Mouse (Mus musculus) liver, embryonic 14.5 days (tissue): Measurements from ENCODE around the gene Zscan2. TPM values are rescaled to one million over a fixed set of nuclear protein-coding genes. Genes with fewer than 3 reads are reported as not detected.
"Not testable (repeated sequence)": the region's sequence is repeated elsewhere in the genome, so short reads cannot be mapped to it uniquely, and the experiment has no call there.

ENCODE experiments used
- ATAC-seq: fragments of 200-750 bp; cut with Nextera tagmentation; 2 replicates; pipeline ENCODE4 v1.8.0; 2017; ENCODE audit warnings: moderate number of reproducible peaks, mild to moderate bottlenecking, moderate library complexity; ENCODE audit not compliant: insufficient read depth
- DNase-seq, 3 experiments: peaks; one replicate each; pipeline ENCODE4 v3.0.0-alpha.2; 2012 to 2013; ENCODE audit warnings: low read depth in 3 of 3, low spot score in 3 of 3
- H3K27ac ChIP-seq: fragments of 300-500 bp; sonication (generic); 2 replicates; pipeline ENCODE4 v1.5.1; 2014; ENCODE audit warnings: moderate library complexity, mild to moderate bottlenecking, control low read depth, inconsistent platforms
- H3K27me3 ChIP-seq: fragments of 300-500 bp; sonication (generic); 2 replicates; pipeline ENCODE4 v1.6.1; 2014; ENCODE audit warnings: mild to moderate bottlenecking, low read length, moderate library complexity; ENCODE audit not compliant: control insufficient read depth, insufficient read depth
- H3K36me3 ChIP-seq: fragments of 300-500 bp; sonication (generic); replicated peaks from 2 replicates; pipeline ENCODE4 v1.6.1; 2014; ENCODE audit warnings: low read depth; ENCODE audit not compliant: control insufficient read depth, insufficient read depth
- H3K4me1 ChIP-seq, 2 experiments: fragments of 200-500 bp in 1 of 2; fragments of 300-500 bp in 1 of 2; sonication (generic) in 1 of 2; replicated peaks; 2 replicates each; pipeline ENCODE4 v1.6.1; 2012 to 2014; ENCODE audit warnings: antibody characterized with exemption in 1 of 2, inconsistent platforms in 1 of 2, low read length in 1 of 2; ENCODE audit not compliant: control insufficient read depth in 2 of 2, insufficient read depth in 2 of 2
- H3K4me2 ChIP-seq: fragments of 300-500 bp; sonication (generic); 2 replicates; pipeline ENCODE4 v1.6.1; 2014; ENCODE audit warnings: low read depth, mild to moderate bottlenecking, control low read depth, moderate library complexity
- H3K4me3 ChIP-seq, 2 experiments: fragments of 200-500 bp in 1 of 2; fragments of 300-500 bp in 1 of 2; sonication (generic) in 1 of 2; 2 replicates each; pipeline ENCODE4 v1.5.1; 2012 to 2014; ENCODE audit warnings: low read depth in 2 of 2, low read length in 2 of 2, mild to moderate bottlenecking in 2 of 2, control low read depth in 1 of 2, inconsistent platforms in 1 of 2, moderate library complexity in 1 of 2; ENCODE audit not compliant: insufficient read depth in 1 of 2
- H3K9ac ChIP-seq: fragments of 300-500 bp; sonication (generic); replicated peaks from 2 replicates; pipeline ENCODE4 v1.6.1; 2014; ENCODE audit warnings: mild to moderate bottlenecking, control low read depth, moderate library complexity
- H3K9me3 ChIP-seq: fragments of 300-500 bp; sonication (generic); 2 replicates; pipeline ENCODE4 v1.6.1; 2016; ENCODE audit warnings: low read length, mixed read lengths; ENCODE audit not compliant: control insufficient read depth
- CTCF ChIP-seq: IDR thresholded peaks from 2 replicates; pipeline ENCODE4 v1.5.1; 2016; ENCODE audit warnings: antibody characterized with exemption, low read depth, control low read depth
- EP300 ChIP-seq: IDR thresholded peaks from 2 replicates; pipeline ENCODE4 v1.6.1; 2016; ENCODE audit warnings: antibody characterized with exemption, low read depth
- WGBS: fragments of 180-500 bp; shearing (Covaris S2); extraction: QIAGEN DNeasy Blood & Tissue Kit; methylation state at CpG from one replicate; pipeline ENCODE4 v1.1.7; 2014; ENCODE audit not compliant: insufficient replicate concordance; 5-methylcytosine and 5-hydroxymethylcytosine counted together
- polyA plus RNA-seq, 2 experiments: library from polyadenylated mRNA; depleted of rRNA in 1 of 2; stranded (reverse) in 1 of 2; unstranded in 1 of 2; fragments of >200 nt; fragmentation: Nextera tagmentation in 1 of 2; extraction: Ambion mirVana in 1 of 2; gene quantifications; 2 replicates each; pipeline versions ENCODE4 v1.2.1 to v1.2.3; 2012 to 2014

The Zscan2 gene
- polyA plus RNA-seq, 2 experiments, result 0.08 to 1.3 TPM

GRCm38 (mm10) chr7:80832191-80832590, 28.5 kb upstream of the Zscan2 start:
- H3K27ac ChIP-seq, result no peak overlapping the region
- H3K36me3 ChIP-seq, result no peaks in the 10 kb centered on the region
- H3K9ac ChIP-seq, result no peak overlapping the region
- H3K4me3 ChIP-seq, result no peak overlapping the region
- no peak for DNase-seq
- peaks cover 0 to 5% of the 10 kb centered on the region in 2 experiments; a peak in 2 of 4 replicates for H3K4me1 ChIP-seq
- H3K9me3 ChIP-seq, result no peaks in the 10 kb centered on the region
- no peak overlapping the region for H3K4me2 ChIP-seq
- WGBS, result 17% methylated on average over 4 of the region's 4 CpGs
- no peak for TF ChIP-seq EP300
- TF ChIP-seq CTCF, result no peak
- ATAC-seq, result no peak
- no peaks in the 10 kb centered on the region for H3K27me3 ChIP-seq

GRCm38 (mm10) chr7:80832996-80833650, 27.6 kb upstream of the Zscan2 start:
- not testable (repeated sequence) for H3K9me3 ChIP-seq, H3K27ac ChIP-seq, H3K27me3 ChIP-seq, H3K36me3 ChIP-seq, H3K4me3 ChIP-seq, H3K4me1 ChIP-seq, H3K9ac ChIP-seq
- 11% methylated on average over 13 of the region's 14 CpGs for WGBS
- DNase-seq, result peak; percentile 39 to 57 (median 49)
- H3K4me2 ChIP-seq, result peak overlapping the region; percentile 34
- peak; percentile 73; the same call in 1 of the 2 replicates for ATAC-seq

- Histone ChIP-seq H3K4me3 (no peak overlapping the region), H3K36me3 (no peaks in the 10 kb centered on the region), H3K4me2 (no peak overlapping the region; the same call in 1 of the 2 replicates), H3K27ac (no peak overlapping the region), H3K4me1 (peaks cover 0 to 5% of the 10 kb centered on the region in 2 experiments; a peak in 2 of 4 replicates), H3K9ac (no peak overlapping the region), H3K27me3 (no peaks in the 10 kb centered on the region), H3K9me3 (no peaks in the 10 kb centered on the region)
- DNase-seq, result no peak
- WGBS, result 32% methylated on average over 12 of the region's 12 CpGs
- TF ChIP-seq CTCF, result no peak
- TF ChIP-seq EP300, result no peak
- ATAC-seq, result no peak
Observed at GRCm38 (mm10) chr7:80833651-80834532, 26.8 kb upstream of the Zscan2 start.

- Histone ChIP-seq H3K27me3 (no peaks in the 10 kb centered on the region), H3K9me3 (no peaks in the 10 kb centered on the region), H3K36me3 (no peaks in the 10 kb centered on the region), H3K4me3 (no peak overlapping the region), H3K9ac (no peak overlapping the region), H3K4me2 (no peak overlapping the region), H3K4me1 (peaks cover 0 to 5% of the 10 kb centered on the region in 2 experiments; a peak in 2 of 4 replicates), H3K27ac (no peak overlapping the region)
- DNase-seq, result no peak
- ATAC-seq, result no peak
- TF ChIP-seq CTCF (no peak), EP300 (no peak)
- WGBS, result 43% methylated on average over 4 of the region's 4 CpGs
Observed at GRCm38 (mm10) chr7:80835984-80836652, 24.6 kb upstream of the Zscan2 start.

- H3K4me2 ChIP-seq, result no peak overlapping the region
- no peak overlapping the region for H3K4me3 ChIP-seq
- H3K9me3 ChIP-seq, result no peaks in the 10 kb centered on the region
- H3K9ac ChIP-seq, result no peak overlapping the region
- peaks cover 0 to 6% of the 10 kb centered on the region in 2 experiments; a peak in 2 of 4 replicates for H3K4me1 ChIP-seq
- 50% methylated on average over 9 of the region's 9 CpGs for WGBS
- H3K27me3 ChIP-seq, result no peaks in the 10 kb centered on the region
- H3K36me3 ChIP-seq, result no peaks in the 10 kb centered on the region
- DNase-seq (no peak), ATAC-seq (no peak)
- no peak overlapping the region for H3K27ac ChIP-seq
- TF ChIP-seq CTCF (no peak), EP300 (no peak)
Observed at GRCm38 (mm10) chr7:80837736-80838135, 23.0 kb upstream of the Zscan2 start.
